Mouse (Mus musculus): Measurements from ENCODE around the gene Kntc1.

DNA sequence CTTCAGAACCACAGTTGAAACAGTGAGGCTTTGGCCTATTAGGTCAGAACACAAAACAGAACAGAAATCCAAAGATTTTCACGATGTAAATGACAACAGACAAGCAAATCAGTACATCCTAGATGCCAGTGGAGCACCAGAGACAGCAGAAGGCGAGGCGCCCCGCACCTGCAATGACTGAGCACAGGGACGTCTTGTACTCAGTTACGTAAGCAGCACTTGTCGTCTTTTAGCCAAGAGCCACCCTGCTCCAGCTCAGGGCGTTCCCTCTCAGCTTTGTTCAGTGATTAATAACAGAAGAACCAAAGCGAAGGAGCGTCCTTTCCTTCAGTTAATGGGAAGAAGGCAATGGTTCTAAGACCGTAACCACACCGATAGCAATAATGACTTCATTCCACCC lies 40.9 kb upstream of the Kntc1 start:
- TF ChIP-seq POLR2A (IDR thresholded peaks at IDR 0.05; ENCODE audit: borderline replicate concordance, insufficient read depth, low read length) (no peak), CTCF (IDR thresholded peaks at IDR 0.05; ENCODE audit: borderline replicate concordance, insufficient read depth, low read depth, low read length) (no peak)

Measured in cerebellum, adult 2 months (tissue).